Mouse (Mus musculus): ENCODE results near the gene Col25a1. TPM values are rescaled to one million over a fixed set of nuclear protein-coding genes. Genes with fewer than 3 reads are reported as not detected.
A peak's percentile ranks its signal among the peaks of the same experiment; 100 is the strongest.

Gene Col25a1
- polyA plus RNA-seq, 1 experiment from 2014 or later: 2.3 TPM

GRCm38 (mm10) chr3:130354399-130355039 lies 223.2 kb downstream of the Col25a1 start:
- peaks cover 8% of the 10 kb centered on the region; the same call in 1 of the 2 replicates for H3K4me1 ChIP-seq
- no peaks in the 10 kb centered on the region for H3K27me3 ChIP-seq (ENCODE audit: poor library complexity, severe bottlenecking)
- 88% methylated on average over 4 of the region's 4 CpGs for WGBS
- no peak for DNase-seq (ENCODE audit: extremely low spot score, low spot score)
- no peak overlapping the region for H3K4me3 ChIP-seq
- H3K36me3 ChIP-seq (replicated peaks): no peaks in the 10 kb centered on the region
- H3K27ac ChIP-seq: no peak overlapping the region
- H3K9me3 ChIP-seq: no peaks in the 10 kb centered on the region

GRCm38 (mm10) chr3:130356575-130357173 lies 225.4 kb downstream of the Col25a1 start:
- no peak for DNase-seq (ENCODE audit: extremely low spot score, low spot score)
- 86% methylated on average over 15 of the region's 15 CpGs for WGBS

GRCm38 (mm10) chr3:130360813-130361212 lies 229.5 kb downstream of the Col25a1 start:
- peaks cover 18% of the 10 kb centered on the region for H3K4me1 ChIP-seq
- no peaks in the 10 kb centered on the region for H3K36me3 ChIP-seq (replicated peaks)
- peak overlapping the region; percentile 48; the same call in 1 of the 2 replicates for H3K27ac ChIP-seq
- WGBS: 75% methylated on average over 7 of the region's 7 CpGs
- H3K4me3 ChIP-seq: no peak overlapping the region
- H3K27me3 ChIP-seq (ENCODE audit: poor library complexity, severe bottlenecking): no peaks in the 10 kb centered on the region
- DNase-seq (ENCODE audit: extremely low spot score, low spot score): no peak
- no peaks in the 10 kb centered on the region for H3K9me3 ChIP-seq

More at GRCm38 (mm10) chr3:130356575-130357173, 225.4 kb downstream of the Col25a1 start:
- H3K9me3 ChIP-seq: no peaks in the 10 kb centered on the region
- H3K36me3 ChIP-seq (replicated peaks): no peaks in the 10 kb centered on the region
- no peaks in the 10 kb centered on the region for H3K27me3 ChIP-seq (ENCODE audit: poor library complexity, severe bottlenecking)
- no peak overlapping the region for H3K4me3 ChIP-seq
- peaks cover 18% of the 10 kb centered on the region for H3K4me1 ChIP-seq
- H3K27ac ChIP-seq: no peak overlapping the region

- no peak overlapping the region for H3K4me3 ChIP-seq
- WGBS: 77% methylated on average over 1 of the region's 1 CpGs
Observed at GRCm38 (mm10) chr3:130361922-130362321, 230.6 kb downstream of the Col25a1 start.

GRCm38 (mm10) chr3:130362797-130363367 lies 231.6 kb downstream of the Col25a1 start:
- Histone ChIP-seq H3K9me3 (no peaks in the 10 kb centered on the region), H3K36me3 (replicated peaks) (no peaks in the 10 kb centered on the region), H3K27ac (no peak overlapping the region), H3K4me1 (peaks cover 16% of the 10 kb centered on the region), H3K27me3 (ENCODE audit: poor library complexity, severe bottlenecking) (no peaks in the 10 kb centered on the region), H3K4me3 (no peak overlapping the region)
- WGBS: 76% methylated on average over 7 of the region's 7 CpGs
- DNase-seq (ENCODE audit: extremely low spot score, low spot score): no peak

More at GRCm38 (mm10) chr3:130361922-130362321, 230.6 kb downstream of the Col25a1 start:
- no peaks in the 10 kb centered on the region for H3K27me3 ChIP-seq (ENCODE audit: poor library complexity, severe bottlenecking)
- no peak for DNase-seq (ENCODE audit: extremely low spot score, low spot score)
- H3K36me3 ChIP-seq (replicated peaks): no peaks in the 10 kb centered on the region
- H3K4me1 ChIP-seq: peaks cover 12% of the 10 kb centered on the region
- H3K27ac ChIP-seq: no peak overlapping the region
- no peaks in the 10 kb centered on the region for H3K9me3 ChIP-seq

GRCm38 (mm10) chr3:130366917-130367610 lies 235.8 kb downstream of the Col25a1 start:
- no peak for DNase-seq (ENCODE audit: extremely low spot score, low spot score)
- no peaks in the 10 kb centered on the region for H3K27me3 ChIP-seq (ENCODE audit: poor library complexity, severe bottlenecking)
- WGBS: 62% methylated on average over 8 of the region's 8 CpGs
- H3K4me3 ChIP-seq: no peak overlapping the region
- peaks cover 16% of the 10 kb centered on the region for H3K4me1 ChIP-seq
- no peaks in the 10 kb centered on the region for H3K36me3 ChIP-seq (replicated peaks)
- H3K27ac ChIP-seq: no peak overlapping the region
- no peaks in the 10 kb centered on the region for H3K9me3 ChIP-seq

GRCm38 (mm10) chr3:130368352-130368751 lies 237.1 kb downstream of the Col25a1 start:
- no peak for DNase-seq (ENCODE audit: extremely low spot score, low spot score)
- Histone ChIP-seq H3K36me3 (replicated peaks) (no peaks in the 10 kb centered on the region), H3K4me1 (peaks cover 20% of the 10 kb centered on the region), H3K27ac (no peak overlapping the region), H3K9me3 (no peaks in the 10 kb centered on the region), H3K4me3 (no peak overlapping the region), H3K27me3 (ENCODE audit: poor library complexity, severe bottlenecking) (no peaks in the 10 kb centered on the region)
- 94% methylated on average over 4 of the region's 4 CpGs for WGBS

- WGBS: 91% methylated on average over 1 of the region's 1 CpGs
- DNase-seq (ENCODE audit: extremely low spot score, low spot score): no peak
- Histone ChIP-seq H3K9me3 (no peaks in the 10 kb centered on the region), H3K36me3 (replicated peaks) (no peaks in the 10 kb centered on the region), H3K4me1 (peaks cover 20% of the 10 kb centered on the region), H3K27ac (no peak overlapping the region), H3K4me3 (no peak overlapping the region), H3K27me3 (ENCODE audit: poor library complexity, severe bottlenecking) (no peaks in the 10 kb centered on the region)
Observed at GRCm38 (mm10) chr3:130369113-130369512, 237.8 kb downstream of the Col25a1 start.

- Histone ChIP-seq H3K27me3 (ENCODE audit: poor library complexity, severe bottlenecking) (no peaks in the 10 kb centered on the region), H3K4me1 (peaks cover 20% of the 10 kb centered on the region), H3K36me3 (replicated peaks) (no peaks in the 10 kb centered on the region), H3K9me3 (no peaks in the 10 kb centered on the region), H3K4me3 (no peak overlapping the region), H3K27ac (no peak overlapping the region)
- WGBS: 67% methylated on average over 5 of the region's 5 CpGs
- no peak for DNase-seq (ENCODE audit: extremely low spot score, low spot score)
Observed at GRCm38 (mm10) chr3:130370167-130370566, 238.9 kb downstream of the Col25a1 start.

- no peak for DNase-seq (ENCODE audit: extremely low spot score, low spot score)
- H3K27me3 ChIP-seq (ENCODE audit: poor library complexity, severe bottlenecking): no peaks in the 10 kb centered on the region
- H3K4me1 ChIP-seq: peaks cover 15% of the 10 kb centered on the region
- H3K27ac ChIP-seq: no peak overlapping the region
- H3K9me3 ChIP-seq: no peaks in the 10 kb centered on the region
- WGBS: 62% methylated on average over 7 of the region's 7 CpGs
- no peaks in the 10 kb centered on the region for H3K36me3 ChIP-seq (replicated peaks)
- H3K4me3 ChIP-seq: no peak overlapping the region
Observed at GRCm38 (mm10) chr3:130373145-130373544, 241.8 kb downstream of the Col25a1 start.

GRCm38 (mm10) chr3:130374620-130375341 lies 243.5 kb downstream of the Col25a1 start:
- Histone ChIP-seq H3K27me3 (ENCODE audit: poor library complexity, severe bottlenecking) (no peaks in the 10 kb centered on the region), H3K4me3 (no peak overlapping the region), H3K9me3 (no peaks in the 10 kb centered on the region), H3K27ac (no peak overlapping the region), H3K36me3 (replicated peaks) (no peaks in the 10 kb centered on the region), H3K4me1 (peaks cover 20% of the 10 kb centered on the region)
- no peak for DNase-seq (ENCODE audit: extremely low spot score, low spot score)
- 93% methylated on average over 3 of the region's 3 CpGs for WGBS

GRCm38 (mm10) chr3:130377786-130378185 lies 246.5 kb downstream of the Col25a1 start:
- H3K9me3 ChIP-seq: no peaks in the 10 kb centered on the region
- no peak overlapping the region for H3K4me3 ChIP-seq
- no peak overlapping the region for H3K27ac ChIP-seq
- H3K4me1 ChIP-seq: peaks cover 20% of the 10 kb centered on the region
- WGBS: 95% methylated on average over 5 of the region's 5 CpGs
- H3K27me3 ChIP-seq (ENCODE audit: poor library complexity, severe bottlenecking): no peaks in the 10 kb centered on the region
- no peaks in the 10 kb centered on the region for H3K36me3 ChIP-seq (replicated peaks)
- DNase-seq (ENCODE audit: extremely low spot score, low spot score): no peak
